Mouse (Mus musculus): ENCODE measurements around the gene Hes1. TPM values are rescaled to one million over a fixed set of nuclear protein-coding genes. Genes with fewer than 3 reads are reported as not detected.
A peak's percentile ranks its signal among the peaks of the same experiment; 100 is the strongest.

Hes1 gene
- total RNA-seq, 2 experiments from 2014 or later: 13.8 to 16.1 TPM

DNA sequence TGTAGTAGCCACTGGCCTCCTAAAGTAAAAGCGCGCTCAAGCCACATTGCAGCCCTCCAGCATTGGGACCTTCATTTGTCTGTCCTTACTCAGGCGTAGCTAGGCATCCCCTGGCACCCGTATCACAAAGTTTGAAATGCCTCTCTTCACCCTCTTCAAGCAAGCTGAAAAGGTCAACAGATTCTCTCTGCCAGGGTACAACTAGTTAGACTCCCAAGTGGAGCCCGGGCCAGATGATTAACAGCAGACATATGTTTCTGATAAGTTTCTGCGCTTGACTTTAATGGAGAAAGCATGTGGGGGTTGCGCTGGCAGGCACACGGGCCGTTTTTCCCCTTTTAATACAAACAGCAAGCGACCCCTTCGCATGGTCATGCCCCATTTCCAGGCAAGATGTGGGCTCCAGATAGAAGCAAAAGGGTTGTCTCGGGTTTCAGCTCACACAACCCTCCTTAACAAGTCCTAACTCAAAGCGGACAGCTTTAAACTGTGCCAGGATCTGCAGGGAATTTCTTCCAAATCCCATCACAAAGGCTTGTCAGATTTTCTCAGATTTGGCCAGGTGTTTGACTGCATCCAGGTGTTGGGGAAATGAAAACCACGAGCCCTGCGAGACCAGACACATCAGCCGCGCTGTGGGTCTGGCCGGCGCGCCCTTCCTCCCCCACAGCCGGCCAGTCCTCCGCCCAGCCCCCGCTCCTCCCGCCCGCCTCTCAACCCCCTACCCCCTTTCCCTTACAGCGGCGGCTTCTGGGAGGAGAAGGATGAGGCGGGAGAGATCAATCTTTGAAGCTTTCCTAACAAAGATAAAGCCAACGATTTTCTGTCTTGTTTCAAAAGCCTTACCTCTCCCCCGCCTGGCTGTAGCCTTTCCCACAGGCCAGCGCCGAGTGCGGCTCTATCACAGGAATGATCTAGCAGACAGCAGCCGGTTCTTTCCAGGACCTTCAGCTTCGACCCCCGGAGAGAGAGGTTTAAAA, 4.1 kb downstream of the Hes1 start:
- intact Hi-C loops (cut with DNase I): loop anchor here (10.0 kb wide), 1 partner anchor 414 kb away; no protein-coding TSS in a partner anchor
- DNase-seq (ENCODE audit: low spot score in 2 of 2): peak in 1 of 2 experiments; percentile 14

GRCm38 (mm10) chr16:30069580-30069949, 5.4 kb downstream of the Hes1 start:
- intact Hi-C loops (cut with DNase I): loop anchor here (10.0 kb wide), 1 partner anchor 415 kb away; no protein-coding TSS in a partner anchor

DNA sequence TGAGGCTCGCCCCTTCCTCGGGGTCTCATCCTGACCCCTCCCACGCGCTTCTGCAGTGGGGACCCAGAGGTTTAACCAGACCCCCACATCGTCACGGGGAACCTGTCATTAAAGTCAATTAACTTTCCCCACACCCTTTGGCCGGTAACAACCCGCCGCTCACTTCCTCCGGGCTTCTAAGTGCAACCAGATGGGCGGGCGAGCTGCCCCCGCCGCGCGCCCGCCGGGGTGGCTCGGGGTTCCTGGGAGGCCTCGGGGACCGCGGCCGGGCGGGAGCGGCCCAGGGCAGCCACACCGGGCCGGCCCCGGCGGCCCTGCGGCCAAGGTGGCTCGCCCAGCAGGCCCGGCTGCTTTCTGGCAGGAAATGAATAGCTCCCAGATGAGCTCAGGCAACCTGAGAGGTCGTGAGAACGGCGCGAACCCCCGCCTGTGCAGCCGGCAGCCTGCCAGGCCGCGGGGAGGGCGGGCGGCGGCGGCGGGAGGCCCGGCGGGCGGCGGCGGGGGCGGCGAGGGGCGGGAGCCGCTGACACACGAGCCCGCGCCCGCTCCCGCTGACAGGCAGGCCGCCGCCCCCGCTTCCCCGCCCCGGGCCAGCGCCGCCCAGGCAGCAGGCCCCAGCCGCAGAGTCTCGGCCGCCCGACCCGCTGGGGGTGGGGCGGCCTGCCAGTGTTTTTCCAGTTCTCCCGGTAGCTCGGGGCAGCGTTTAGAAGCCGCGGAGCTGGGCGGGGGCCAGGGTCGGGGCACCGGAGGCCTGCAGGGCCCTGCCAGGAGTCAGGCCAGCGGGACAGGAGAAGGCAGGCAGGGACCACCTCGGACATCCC, 6.0 kb downstream of the Hes1 start:
- intact Hi-C loops (cut with DNase I): loop anchor here (1.0 to 10.0 kb wide), 3 partner anchors 118 to 415 kb away; no protein-coding TSS in a partner anchor
- DNase-seq (ENCODE audit: low spot score in 2 of 2): peak; percentile 70

More at GRCm38 (mm10) chr16:30069580-30069949, 5.4 kb downstream of the Hes1 start:
- DNase-seq (ENCODE audit: low spot score in 2 of 2): peak in 1 of 2 experiments; percentile 28

DNA sequence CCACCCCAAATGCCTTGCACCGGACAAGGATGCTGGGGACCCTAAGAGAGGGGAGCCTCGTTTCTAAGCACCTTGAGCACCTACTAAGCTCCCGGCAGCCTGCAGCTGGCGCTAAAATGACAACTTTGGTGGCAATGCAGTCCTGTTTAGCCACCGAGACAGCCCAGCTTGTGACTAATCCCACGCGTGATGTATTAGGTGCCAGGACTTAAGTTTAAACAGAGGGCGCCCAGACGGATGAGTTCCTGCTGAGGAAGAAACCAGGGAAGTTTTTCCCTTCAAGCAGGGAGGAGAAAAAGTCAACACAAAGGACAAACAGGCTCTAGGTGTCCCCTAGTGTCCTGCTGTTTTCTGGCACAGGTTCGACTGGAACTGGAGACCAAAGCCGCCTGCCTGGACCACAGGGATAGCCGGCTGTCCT, 6.6 kb downstream of the Hes1 start:
- peak in 1 of 2 experiments; percentile 53 for DNase-seq (ENCODE audit: low spot score in 2 of 2)
- intact Hi-C loops (cut with DNase I): loop anchor here (1.0 kb wide), 2 partner anchors 118 to 166 kb away; no protein-coding TSS in a partner anchor

DNA sequence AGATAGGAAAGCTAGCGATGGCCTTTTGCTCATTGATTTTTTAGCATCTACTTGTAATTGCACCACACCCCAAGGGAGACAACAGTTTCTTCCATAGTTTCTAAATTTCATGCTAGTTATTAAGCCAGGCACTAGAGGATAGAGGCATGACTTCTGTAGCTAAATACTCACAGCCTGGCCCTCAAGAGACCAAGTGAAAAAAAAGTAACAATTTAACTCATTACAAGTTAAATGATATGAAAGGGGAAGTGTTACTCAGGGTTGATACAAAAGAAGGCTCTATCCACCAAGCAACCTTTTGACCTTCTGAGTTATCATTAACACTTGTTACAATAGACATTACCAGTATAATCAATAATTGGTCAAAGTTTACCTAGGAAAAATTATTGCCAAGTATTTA, 9.1 kb downstream of the Hes1 start:
- intact Hi-C loops (cut with DNase I): no loop called here

GRCm38 (mm10) chr16:30081498-30081897, 17.3 kb downstream of the Hes1 start:
- intact Hi-C loops (cut with DNase I): no loop called here

More for the DNA sequence above, 9.1 kb downstream of the Hes1 start:
- DNase-seq (ENCODE audit: low spot score in 2 of 2): no peak

DNA sequence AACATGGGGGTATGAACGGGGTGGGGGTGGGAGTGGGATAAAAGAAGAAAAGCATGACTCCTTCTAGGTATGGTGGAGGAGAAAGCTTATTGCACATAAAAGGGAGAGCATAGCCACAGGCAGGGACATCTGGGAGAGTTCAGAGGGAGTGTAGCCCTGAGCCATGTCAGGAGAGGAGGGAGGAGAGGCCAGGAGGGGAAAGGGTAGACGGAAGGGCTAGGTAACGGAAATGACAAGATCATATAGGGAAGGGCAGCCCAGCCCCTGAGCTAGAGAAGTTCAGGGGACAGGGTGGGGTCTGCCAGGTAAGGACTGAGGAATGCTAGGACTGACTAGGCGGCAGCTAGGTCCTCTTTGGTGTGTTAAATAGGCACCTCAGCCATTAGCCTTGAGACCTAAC, 17.8 kb downstream of the Hes1 start:
- intact Hi-C loops (cut with DNase I): no loop called here
- DNase-seq (ENCODE audit: low spot score in 2 of 2): no peak

More at GRCm38 (mm10) chr16:30081498-30081897, 17.3 kb downstream of the Hes1 start:
- no peak for DNase-seq (ENCODE audit: low spot score in 2 of 2)

DNA sequence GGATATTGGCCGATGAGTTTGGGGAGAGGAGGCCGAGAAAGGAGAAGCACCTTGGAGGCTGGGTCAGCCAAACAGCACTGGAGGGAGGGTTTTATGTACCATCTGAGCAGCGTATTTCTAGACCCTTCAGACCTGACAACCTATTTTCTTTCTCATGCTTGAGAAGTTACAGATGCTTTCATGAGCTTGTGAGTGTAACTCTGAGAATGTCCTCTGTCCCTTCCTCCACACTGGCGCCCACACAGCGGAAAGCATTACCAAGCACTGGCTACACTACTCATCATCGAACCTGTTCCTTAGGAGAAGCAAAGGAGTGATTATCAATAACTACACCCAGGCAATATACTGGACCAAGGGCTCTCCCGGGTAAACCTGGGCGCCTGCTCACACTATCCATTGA, 18.8 kb downstream of the Hes1 start:
- intact Hi-C loops (cut with DNase I): no loop called here
- DNase-seq (ENCODE audit: low spot score in 2 of 2): no peak

- DNase-seq (ENCODE audit: low spot score in 2 of 2): no peak
- intact Hi-C loops (cut with DNase I): no loop called here
Observed at GRCm38 (mm10) chr16:30083536-30083935, 19.4 kb downstream of the Hes1 start.

DNA sequence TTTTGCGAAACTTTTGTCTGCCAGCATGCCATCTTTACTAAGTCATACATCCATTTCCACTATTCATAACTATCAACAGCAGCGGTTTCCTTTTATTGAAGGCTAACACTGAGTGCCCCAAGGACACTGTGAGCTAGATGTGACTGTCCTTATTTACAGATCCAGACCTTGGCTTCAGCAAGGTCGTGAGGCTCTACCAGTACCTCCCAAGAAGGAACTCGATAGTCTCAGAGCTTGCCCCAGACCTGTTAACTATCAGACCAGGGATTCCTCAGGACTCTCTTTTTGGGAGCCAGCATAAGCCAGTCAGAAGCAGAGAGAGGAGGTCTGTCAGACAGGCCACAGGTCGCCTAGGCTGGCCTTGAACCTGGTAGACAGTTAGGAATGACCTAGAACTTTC, 24.5 kb downstream of the Hes1 start:
- intact Hi-C loops (cut with DNase I): no loop called here
- no peak for DNase-seq (ENCODE audit: low spot score in 2 of 2)

DNA sequence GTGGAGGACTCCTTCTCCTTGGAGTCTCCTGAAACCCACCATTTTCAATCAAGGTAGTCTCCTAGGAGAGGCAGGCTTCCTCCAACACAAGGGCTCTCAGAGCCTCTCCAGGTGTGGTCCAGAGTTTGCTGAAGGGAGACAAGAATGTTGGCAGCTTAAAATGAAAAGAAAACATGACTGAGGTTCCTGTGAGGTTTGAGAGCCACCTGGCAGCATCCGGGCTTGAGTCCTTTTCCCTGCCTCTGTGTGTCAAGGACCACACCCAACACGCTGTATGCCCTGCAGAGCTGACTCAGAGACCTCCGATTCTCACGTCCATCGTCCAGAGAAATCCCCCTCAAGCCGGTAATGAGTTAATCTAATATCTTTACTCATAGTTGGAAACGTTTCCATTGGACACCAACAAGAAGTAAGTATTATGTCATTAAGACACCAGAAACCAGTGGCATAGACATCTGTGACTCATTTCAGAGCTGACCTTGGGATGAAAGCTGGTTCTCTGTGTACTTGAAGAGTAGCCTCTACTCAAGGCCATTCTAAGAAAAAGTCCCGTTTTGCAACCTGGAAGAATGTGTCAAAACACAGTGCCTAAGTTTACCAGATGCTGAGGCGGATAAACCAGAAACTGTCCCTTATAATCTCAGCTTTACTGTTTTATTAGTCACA, 26.1 kb downstream of the Hes1 start:
- intact Hi-C loops (cut with DNase I): no loop called here
- DNase-seq (ENCODE audit: low spot score in 2 of 2): no peak

DNA sequence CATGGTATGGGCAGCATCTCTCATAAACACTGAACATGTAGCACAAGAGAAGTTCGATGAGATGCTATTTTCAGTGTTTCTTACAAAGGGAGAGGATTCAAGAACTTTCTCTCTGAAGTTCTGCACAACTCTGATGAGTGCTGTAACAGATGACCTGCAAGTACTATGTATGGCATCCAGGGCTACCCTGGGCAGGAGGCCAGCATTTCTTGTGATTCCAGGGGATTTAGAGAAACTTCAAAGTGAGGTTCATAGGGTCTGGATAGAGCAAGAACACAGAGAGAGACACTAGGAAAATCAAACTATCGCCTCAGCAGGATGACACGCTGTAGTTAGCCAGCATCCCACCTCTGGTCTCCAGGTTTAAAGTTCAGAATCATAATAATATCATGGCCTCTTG, 31.9 kb downstream of the Hes1 start:
- DNase-seq (ENCODE audit: low spot score in 2 of 2): no peak
- intact Hi-C loops (cut with DNase I): no loop called here

GRCm38 (mm10) chr16:30096475-30096874, 32.3 kb downstream of the Hes1 start:
- intact Hi-C loops (cut with DNase I): no loop called here
- no peak for DNase-seq (ENCODE audit: low spot score in 2 of 2)

GRCm38 (mm10) chr16:30099124-30099523, 34.9 kb downstream of the Hes1 start:
- no peak for DNase-seq (ENCODE audit: low spot score in 2 of 2)
- intact Hi-C loops (cut with DNase I): no loop called here

GRCm38 (mm10) chr16:30102149-30102915, 38.1 kb downstream of the Hes1 start:
- intact Hi-C loops (cut with DNase I): no loop called here
- DNase-seq (ENCODE audit: low spot score in 2 of 2): no peak

DNA sequence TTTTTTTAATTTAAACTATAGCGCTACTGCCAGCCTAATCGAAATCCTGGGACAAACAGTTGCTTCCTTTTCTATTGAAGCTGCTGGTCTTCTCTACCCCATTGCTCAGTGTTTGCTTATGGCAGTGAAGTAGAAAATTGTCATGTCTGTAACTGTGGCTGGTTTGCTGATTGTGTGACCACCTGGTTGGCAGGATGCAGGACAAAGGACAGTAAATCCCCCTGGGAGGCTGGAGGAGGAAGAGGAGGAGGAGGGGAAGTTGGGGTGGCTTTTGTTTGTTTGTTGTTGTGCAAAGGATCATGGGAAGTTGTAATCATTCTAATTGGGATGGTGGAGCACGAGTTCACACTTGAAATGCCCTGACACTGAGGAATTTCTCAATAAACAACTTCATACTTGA, 38.8 kb downstream of the Hes1 start:
- intact Hi-C loops (cut with DNase I): no loop called here
- no peak for DNase-seq (ENCODE audit: low spot score in 2 of 2)

DNA sequence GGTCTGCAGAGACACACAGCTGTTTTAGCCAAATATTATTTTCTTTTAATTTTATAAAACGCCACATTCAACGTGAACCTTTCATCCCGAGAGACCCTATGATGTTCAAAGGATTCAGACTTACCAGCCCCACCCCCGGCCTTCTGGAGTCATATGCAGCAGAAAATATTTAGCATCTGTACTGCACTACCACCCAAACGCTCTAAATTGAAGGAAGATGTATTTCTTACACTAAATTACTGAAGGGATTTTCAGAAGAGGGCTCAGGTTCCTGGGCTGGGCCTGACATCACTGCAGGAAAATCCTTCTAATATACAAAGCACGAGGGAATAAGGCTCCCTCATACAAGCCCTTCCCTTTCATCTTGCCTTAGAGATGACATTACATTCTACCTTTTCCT, 39.3 kb downstream of the Hes1 start:
- DNase-seq (ENCODE audit: low spot score in 2 of 2): no peak
- intact Hi-C loops (cut with DNase I): no loop called here

GRCm38 (mm10) chr16:30104363-30104762, 40.2 kb downstream of the Hes1 start:
- no peak for DNase-seq (ENCODE audit: low spot score in 2 of 2)
- intact Hi-C loops (cut with DNase I): no loop called here

DNA sequence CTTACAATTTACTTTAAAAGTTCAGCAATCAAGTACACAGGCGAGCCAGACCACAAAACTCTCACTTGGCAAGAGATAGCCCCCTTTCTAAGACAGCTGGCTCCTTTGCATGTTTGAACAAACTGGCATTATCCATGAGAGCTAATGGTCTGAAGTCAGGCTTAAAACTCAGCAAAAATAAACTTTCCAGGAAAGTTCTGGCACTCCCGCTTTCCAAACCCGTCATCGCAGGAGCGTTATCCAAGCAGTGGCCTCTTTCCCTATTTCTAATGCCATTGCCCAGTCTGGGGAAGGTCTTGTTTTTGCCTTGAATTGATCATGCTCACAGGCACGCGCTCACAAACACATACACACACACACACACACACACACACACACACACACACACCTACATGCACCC, 41.3 kb downstream of the Hes1 start:
- intact Hi-C loops (cut with DNase I): no loop called here
- DNase-seq (ENCODE audit: low spot score in 2 of 2): no peak
